Mouse (Mus musculus): ENCODE measurements around the gene Cd5.

DNA sequence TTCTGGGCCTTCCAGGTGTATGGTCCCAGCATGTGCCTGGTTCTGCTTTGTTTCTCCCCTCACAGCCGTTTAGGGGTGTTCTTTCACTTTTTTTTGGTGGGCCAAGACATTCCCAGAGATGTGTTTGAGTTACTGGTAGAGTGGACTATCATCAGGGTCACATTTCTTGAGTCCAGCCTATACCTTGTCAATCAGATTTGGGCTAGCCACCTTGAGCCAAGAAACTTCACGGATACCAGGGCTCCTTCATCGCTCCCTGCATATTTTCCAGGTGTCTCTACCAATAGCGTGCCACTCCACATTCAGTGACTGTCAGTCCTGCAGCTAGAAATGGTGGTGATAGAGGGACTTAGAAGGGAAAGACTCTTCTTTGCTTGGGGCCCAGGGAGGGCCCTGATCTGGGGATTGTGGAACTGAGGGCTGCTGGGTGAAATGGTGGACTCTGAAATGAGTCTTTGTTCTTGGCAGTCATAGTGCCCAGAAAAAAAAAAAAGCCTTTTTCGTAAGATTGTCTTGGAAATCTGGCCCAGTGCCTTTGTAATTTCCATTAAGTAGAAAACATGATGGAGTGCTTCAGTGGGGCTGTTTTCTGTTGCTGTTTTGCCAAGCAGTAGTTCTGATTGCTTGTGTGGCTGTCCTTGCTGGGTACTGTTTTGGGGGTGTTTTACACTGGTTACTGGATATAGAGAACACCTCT, 49.2 kb downstream of the Cd5 start:
- TF ChIP-seq CEBPB (IDR thresholded peaks at IDR 0.05; ENCODE audit: low read depth) (no peak), CTCF (IDR thresholded peaks at IDR 0.05; ENCODE audit: control insufficient read depth, insufficient read depth, insufficient read length) (no peak)

Measured in C2C12 (cell line).